8 mouse cellular contexts compared by ENCODE assay signal in the genomic region with DNA sequence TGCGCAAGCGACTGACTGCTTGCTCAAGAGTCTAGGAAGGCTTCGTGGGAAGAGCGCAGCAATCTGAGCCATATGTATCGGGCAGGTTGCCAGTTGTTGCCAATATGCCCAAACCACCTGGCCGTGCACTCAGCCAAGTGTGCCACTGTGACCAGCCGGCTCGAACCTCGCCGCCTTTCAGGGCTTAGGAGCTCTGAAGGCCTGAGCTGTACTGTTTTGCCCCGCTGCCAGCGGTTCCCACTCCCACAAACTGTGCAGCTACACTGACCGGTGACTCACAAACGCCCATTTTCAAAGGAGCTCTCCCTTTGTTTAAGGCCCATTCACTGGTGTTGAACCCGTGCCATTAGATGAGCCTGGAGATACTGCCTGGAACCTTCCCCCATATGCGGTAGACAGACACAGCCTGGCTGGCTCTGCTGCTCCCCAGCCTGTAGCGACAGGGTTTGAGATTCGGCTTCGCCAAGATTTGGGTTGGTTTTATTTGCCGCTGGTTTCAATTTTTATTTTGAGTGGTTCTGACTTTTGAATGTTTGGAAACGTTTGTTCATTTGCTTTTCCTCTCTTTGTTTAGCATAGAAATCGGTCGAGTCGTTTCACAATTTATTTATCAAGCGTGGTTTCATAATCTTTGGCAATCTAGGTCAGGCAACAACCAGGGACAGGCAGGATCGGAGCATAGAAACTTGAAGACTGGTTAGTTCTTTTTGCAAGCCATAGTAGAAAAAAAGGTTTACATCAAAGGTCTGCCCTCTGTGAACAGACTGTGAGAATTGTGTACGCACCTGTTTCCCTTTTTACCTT.
DNase-seq lines count a peak whose midpoint lies in the region; ATAC-seq and TF ChIP-seq lines count a peak whose summit lies in the region.

No protein-coding gene starts in this region.

- no peak for TF ChIP-seq POLR2A in thymus, adult 2 months (IDR thresholded peaks at IDR 0.05; ENCODE audit: control insufficient read depth, extremely low read depth, insufficient read depth, low read length, poor library complexity)

- DNase-seq in adrenal gland, adult 2 months: peak; percentile 50
- DNase-seq in adrenal gland, adult 8-10 months: no peak
- DNase-seq in thymus, adult 2 months: no peak
- DNase-seq in thymus, postnatal 36 days: no peak
- DNase-seq in testis, postnatal 10 days (ENCODE audit: low spot score): peak; percentile 56
- DNase-seq in thymus, postnatal 10 days (ENCODE audit: low spot score in 2 of 2): no peak

- peaks cover 16% of the 10 kb centered on the region for H3K4me1 ChIP-seq in thymus, adult 2 months (replicated peaks; ENCODE audit: control insufficient read depth, insufficient read depth, low read length)
- H3K4me1 ChIP-seq in hindbrain, embryonic 15.5 days (replicated peaks): peaks cover 36% of the 10 kb centered on the region
- peaks cover 19% of the 10 kb centered on the region for H3K4me1 ChIP-seq in lung, embryonic 16.5 days (replicated peaks; ENCODE audit: control insufficient read depth, insufficient read depth, low read length)

- 82% methylated on average over 27 of the region's 27 CpGs for WGBS in thymus, adult 2 months
- 62% methylated on average over 27 of the region's 27 CpGs for WGBS in hindbrain, embryonic 15.5 days
- 76% methylated on average over 27 of the region's 27 CpGs for WGBS in lung, embryonic 16.5 days

- no peak for TF ChIP-seq CTCF in thymus, adult 2 months (IDR thresholded peaks at IDR 0.05; ENCODE audit: borderline replicate concordance, control insufficient read depth, extremely low read depth, insufficient read depth, low read length, poor library complexity)

- H3K27me3 ChIP-seq in thymus, adult 2 months (ENCODE audit: control insufficient read depth, insufficient read depth, low read length): no peaks in the 10 kb centered on the region
- no peaks in the 10 kb centered on the region for H3K27me3 ChIP-seq in hindbrain, embryonic 15.5 days
- no peaks in the 10 kb centered on the region for H3K27me3 ChIP-seq in lung, embryonic 16.5 days (ENCODE audit: control insufficient read depth, insufficient read depth, low read depth, low read length)

- no peaks in the 10 kb centered on the region for H3K36me3 ChIP-seq in thymus, adult 2 months (ENCODE audit: control insufficient read depth, insufficient read depth, low read length)
- no peaks in the 10 kb centered on the region for H3K36me3 ChIP-seq in hindbrain, embryonic 15.5 days
- H3K36me3 ChIP-seq in lung, embryonic 16.5 days (ENCODE audit: control insufficient read depth, insufficient read depth, low read length): no peaks in the 10 kb centered on the region

- H3K27ac ChIP-seq in thymus, adult 2 months (ENCODE audit: control insufficient read depth, insufficient read depth, low read length): peak overlapping the region; percentile 83
- H3K27ac ChIP-seq in hindbrain, embryonic 15.5 days (replicated peaks): peak overlapping the region; percentile 65
- peak overlapping the region; percentile 52 for H3K27ac ChIP-seq in lung, embryonic 16.5 days (ENCODE audit: low read length)

- H3K4me2 ChIP-seq in hindbrain, embryonic 15.5 days: peak overlapping the region; percentile 32
- no peak overlapping the region for H3K4me2 ChIP-seq in lung, embryonic 16.5 days (ENCODE audit: low read depth, low read length)

- H3K9me3 ChIP-seq in hindbrain, embryonic 15.5 days: no peaks in the 10 kb centered on the region
- no peaks in the 10 kb centered on the region for H3K9me3 ChIP-seq in lung, embryonic 16.5 days (ENCODE audit: control insufficient read depth, low read length)

- no peak overlapping the region; the same call in 1 of the 2 replicates for H3K4me3 ChIP-seq in thymus, adult 2 months (ENCODE audit: control insufficient read depth, insufficient read depth, low read length)
- H3K4me3 ChIP-seq in hindbrain, embryonic 15.5 days: no peak overlapping the region
- H3K4me3 ChIP-seq in lung, embryonic 16.5 days (ENCODE audit: low read length): no peak overlapping the region

- ATAC-seq in hindbrain, embryonic 15.5 days (ENCODE audit: low FRiP score, low read depth): peak; percentile 89
- ATAC-seq in lung, embryonic 16.5 days (ENCODE audit: low read depth): peak; percentile 34; the same call in 1 of the 2 replicates

- H3K9ac ChIP-seq in hindbrain, embryonic 15.5 days: no peak overlapping the region
- H3K9ac ChIP-seq in lung, embryonic 16.5 days (ENCODE audit: low read length): peak overlapping the region; percentile 36

Comparison
In these comparisons a context has a peak if more than half of its experiments do, and no peak if none do; other contexts are left out.
1. DNase-seq: peak in adrenal gland, adult 2 months (single experiment) and testis, postnatal 10 days (single experiment); none in adrenal gland, adult 8-10 months (single experiment), thymus, adult 2 months (single experiment), thymus, postnatal 36 days (0 of 2) and thymus, postnatal 10 days (0 of 2).
2. Peak in every context shown above with its lines, with median percentiles within 50 percentile points of each other: H3K27ac ChIP-seq.